Mouse (Mus musculus) bone marrow macrophage, adult 2 months (primary cell): ENCODE results near the gene Ensa. TPM values are rescaled to one million over a fixed set of nuclear protein-coding genes. Genes with fewer than 3 reads are reported as not detected.

Source experiments
- H3K27ac ChIP-seq: 2 replicates; pipeline ENCODE4 v1.5.1; 2012; ENCODE audit warnings: low read depth, low read length; ENCODE audit not compliant: insufficient read depth
- H3K4me1 ChIP-seq: 2 replicates; pipeline ENCODE4 v1.6.1; 2012; ENCODE audit warnings: low read length; ENCODE audit not compliant: control insufficient read depth, insufficient read depth
- H3K4me3 ChIP-seq: 2 replicates; pipeline ENCODE4 v1.5.1; 2012; ENCODE audit warnings: mild to moderate bottlenecking, low read length, moderate library complexity; ENCODE audit not compliant: insufficient read depth
- CTCF ChIP-seq: IDR thresholded peaks from 2 replicates; pipeline ENCODE4 v1.5.1; 2012; ENCODE audit warnings: low read depth, mild to moderate bottlenecking, low read length, moderate library complexity
- POLR2A ChIP-seq: IDR thresholded peaks from 2 replicates; pipeline ENCODE4 v1.6.1; 2012; ENCODE audit warnings: mild to moderate bottlenecking, low read depth, low read length, borderline replicate concordance
- polyA plus RNA-seq: library from polyadenylated mRNA; stranded (reverse); fragments of >200 nt; gene quantifications from 2 replicates; pipeline ENCODE4 v1.2.4, GENCODE M21; 2012; ENCODE audit not compliant: missing spikeins, insufficient read depth, insufficient read length

The Ensa gene
- polyA plus RNA-seq, 1 experiment, result 115 TPM

- Histone ChIP-seq H3K27ac (peak overlapping the region; percentile 99; the same call in 1 of the 2 replicates), H3K4me1 (peaks cover 71% of the 10 kb centered on the region), H3K4me3 (no peak overlapping the region)
- TF ChIP-seq CTCF (no peak), POLR2A (no peak)
Observed at GRCm38 (mm10) chr3:95671201-95671600, 46.4 kb downstream of the Ensa start.

- no peak overlapping the region for H3K4me3 ChIP-seq
Observed at GRCm38 (mm10) chr3:95672461-95672860, 47.7 kb downstream of the Ensa start.

DNA sequence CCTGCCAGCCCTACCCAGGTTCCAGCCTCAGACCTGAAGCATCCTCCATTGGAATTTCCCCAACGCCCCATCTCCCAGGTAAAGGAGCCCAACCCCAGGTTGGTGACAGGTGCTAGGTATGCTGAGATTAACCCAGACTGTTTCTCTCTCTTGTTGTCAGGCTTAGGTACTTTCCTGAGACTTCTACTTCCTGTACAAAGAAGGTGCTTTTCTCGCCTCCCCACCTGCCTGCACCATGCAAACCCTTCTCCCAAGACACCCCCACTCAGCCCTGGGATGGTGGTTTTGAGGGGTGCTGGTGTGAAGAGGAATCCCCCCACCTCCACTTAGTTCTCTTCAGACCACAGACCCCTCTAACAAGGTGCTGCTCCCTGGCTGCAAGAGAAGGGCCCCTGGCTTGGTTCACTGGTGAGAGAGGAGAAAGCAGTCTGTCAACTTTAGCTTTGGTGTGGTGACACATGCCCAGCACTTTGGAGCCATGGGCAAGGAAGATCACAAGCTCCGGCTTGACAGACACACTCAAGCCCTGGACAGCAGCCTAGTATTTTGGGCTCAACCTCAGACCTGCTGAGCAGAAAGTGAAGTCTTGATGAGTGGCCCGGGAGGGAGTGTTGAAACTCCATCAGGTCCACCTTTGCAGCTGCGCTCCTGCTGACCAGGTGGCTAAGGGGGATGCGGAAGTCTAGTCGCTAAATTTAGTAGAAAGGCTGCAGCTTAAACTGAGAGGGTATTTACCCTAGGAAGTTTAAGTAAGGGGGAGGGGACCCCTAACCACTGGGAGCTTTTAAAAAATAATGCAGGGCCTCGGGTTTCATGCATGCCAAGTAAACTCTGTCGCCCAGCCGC, 48.3 kb downstream of the Ensa start:
- Histone ChIP-seq H3K27ac (peak overlapping the region; percentile 99), H3K4me1 (peaks cover 67% of the 10 kb centered on the region), H3K4me3 (peak overlapping the region; percentile 17)
- no peak for TF ChIP-seq POLR2A
- TF ChIP-seq CTCF, result no peak

More at GRCm38 (mm10) chr3:95672461-95672860, 47.7 kb downstream of the Ensa start:
- TF ChIP-seq POLR2A (no peak), CTCF (no peak)
- peaks cover 73% of the 10 kb centered on the region for H3K4me1 ChIP-seq
- H3K27ac ChIP-seq, result peak overlapping the region; percentile 99

DNA sequence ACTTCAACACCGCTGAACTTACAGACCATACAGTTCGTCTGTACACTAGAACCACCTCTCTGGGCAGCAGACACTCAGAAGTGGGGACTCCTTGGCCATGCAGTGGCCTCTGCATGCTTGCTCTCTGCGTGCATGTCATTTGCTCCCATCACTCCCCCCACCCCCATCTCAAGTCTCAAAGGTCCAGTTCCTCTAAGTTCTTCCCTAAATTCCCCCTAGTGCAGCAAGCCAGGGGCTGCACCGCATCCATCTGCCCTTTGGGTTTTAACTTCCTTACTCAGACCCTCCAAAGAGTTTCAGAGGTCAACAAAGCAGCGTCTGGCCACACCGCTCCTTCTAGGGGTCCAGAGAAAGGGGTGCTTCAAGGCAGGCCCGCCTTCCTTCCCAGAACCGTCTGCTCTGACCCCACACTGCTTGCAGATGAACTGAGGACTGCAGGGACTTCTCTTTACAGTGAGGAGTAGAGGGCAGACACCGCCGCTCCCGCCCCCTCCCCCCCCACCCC, 49.0 kb downstream of the Ensa start:
- TF ChIP-seq POLR2A, result no peak
- no peak for TF ChIP-seq CTCF
- peak overlapping the region; percentile 99 for H3K27ac ChIP-seq
- peak overlapping the region; percentile 47 for H3K4me3 ChIP-seq
- peaks cover 60% of the 10 kb centered on the region for H3K4me1 ChIP-seq

DNA sequence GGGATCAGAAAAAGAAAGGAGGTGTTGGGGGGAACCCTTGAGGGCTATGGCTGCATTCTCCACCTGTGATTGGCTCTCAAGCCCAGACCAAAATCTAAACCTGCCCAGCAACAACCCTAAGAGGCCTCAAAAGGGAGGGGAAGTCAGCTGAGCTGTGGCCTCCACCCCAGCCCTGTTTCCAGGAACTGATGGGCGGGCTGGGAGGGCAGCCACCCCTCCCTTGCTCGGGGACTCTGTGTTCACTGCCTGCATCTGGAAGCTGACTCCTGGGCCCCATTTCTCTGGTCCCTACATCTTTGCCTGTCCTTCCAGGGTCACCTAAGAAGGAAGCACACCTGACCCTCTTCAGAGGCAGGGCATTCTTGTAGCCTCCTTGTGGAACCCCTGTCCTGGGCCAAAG, 49.4 kb downstream of the Ensa start:
- TF ChIP-seq CTCF (no peak), POLR2A (no peak)
- Histone ChIP-seq H3K4me1 (peaks cover 57% of the 10 kb centered on the region), H3K27ac (peak overlapping the region; percentile 99), H3K4me3 (peak overlapping the region; percentile 9)

GRCm38 (mm10) chr3:95674812-95675211, 50.0 kb downstream of the Ensa start:
- Histone ChIP-seq H3K27ac (peak overlapping the region; percentile 99), H3K4me3 (no peak overlapping the region), H3K4me1 (peaks cover 52% of the 10 kb centered on the region)
- TF ChIP-seq POLR2A (0 out of 2 replicates have a peak, but pooled peaks have one; percentile 50), CTCF (no peak)

- H3K4me1 ChIP-seq, result peaks cover 52% of the 10 kb centered on the region
- no peak for TF ChIP-seq POLR2A
- peak; percentile 99 for TF ChIP-seq CTCF
- 0 out of 2 replicates have a peak overlapping the region, but pooled peaks have one; percentile 1 for H3K4me3 ChIP-seq
- H3K27ac ChIP-seq, result peak overlapping the region; percentile 99
Observed at GRCm38 (mm10) chr3:95675301-95676092, 50.7 kb downstream of the Ensa start.

- no peak for TF ChIP-seq POLR2A
- TF ChIP-seq CTCF, result peak; percentile 96
- H3K27ac ChIP-seq, result peak overlapping the region; percentile 99
- no peak overlapping the region for H3K4me3 ChIP-seq
- H3K4me1 ChIP-seq, result peaks cover 41% of the 10 kb centered on the region
Observed at GRCm38 (mm10) chr3:95676745-95677419, 52.1 kb downstream of the Ensa start.

DNA sequence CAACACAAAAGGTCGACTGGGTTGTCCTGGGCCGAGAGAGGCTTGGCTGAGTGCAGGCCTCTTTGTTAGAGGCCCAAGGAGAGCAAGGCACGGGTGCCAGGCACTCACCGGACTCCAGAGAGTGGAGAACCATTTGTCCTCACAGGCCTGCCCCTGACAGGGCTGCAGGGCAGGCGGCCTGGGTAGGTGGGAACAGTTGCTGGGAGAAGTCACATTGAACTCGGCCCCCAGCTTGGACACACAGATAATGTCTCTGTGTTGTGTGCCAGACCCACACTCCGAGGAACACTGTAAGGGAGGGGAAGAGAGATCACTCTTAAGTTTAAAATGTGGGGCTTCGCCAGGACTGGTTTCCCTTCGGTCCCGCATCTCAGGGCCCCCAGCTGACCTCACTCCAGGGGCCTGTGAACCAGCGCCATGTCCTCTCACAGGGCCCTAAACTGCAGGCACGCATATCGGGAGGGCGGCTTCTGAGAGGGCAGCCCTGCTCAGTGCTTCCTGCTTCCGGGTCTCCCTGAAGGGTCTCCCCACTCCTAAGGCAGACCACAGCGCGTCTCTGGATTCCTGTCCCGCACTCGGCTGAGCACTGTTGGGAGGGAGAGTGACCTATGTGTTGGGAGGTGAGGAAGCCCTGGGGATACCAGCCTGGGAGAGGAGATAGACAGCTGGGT, 52.8 kb downstream of the Ensa start:
- no peak overlapping the region for H3K27ac ChIP-seq
- H3K4me3 ChIP-seq, result no peak overlapping the region
- TF ChIP-seq CTCF (no peak), POLR2A (no peak)
- peaks cover 34% of the 10 kb centered on the region for H3K4me1 ChIP-seq
